Mouse (Mus musculus): ENCODE measurements at regions not wholly inside any gene's neighbourhood (a gene's known extent, or its start where the extent isn't known, plus 50 kb on each side); places are given as distances from the start of the nearest gene placed in this dataset.

- TF ChIP-seq EP300 (IDR thresholded peaks at IDR 0.05; ENCODE audit: low read depth) (no peak), CTCF (IDR thresholded peaks at IDR 0.05; ENCODE audit: low read depth) (no peak)
Measured at GRCm38 (mm10) chr6:14130392-14131144, 259.2 kb upstream of the 2610001J05Rik start.

Data from liver, postnatal 0 days (tissue).